Mouse (Mus musculus): Measurements from ENCODE around the gene Ly6g6e.

GRCm38 (mm10) chr17:35060737-35061297 lies 15.9 kb upstream of the Ly6g6e start:
- no peak for TF ChIP-seq CTCF (IDR thresholded peaks at IDR 0.05 in 2 of 3, conservative IDR thresholded peaks at IDR 0.05 in 1 of 3; ENCODE audit: control insufficient read depth in 1 of 3, insufficient read depth in 1 of 3, low read depth in 2 of 3, low read length in 3 of 3, poor library complexity in 1 of 3, severe bottlenecking in 1 of 3)
- no peak for TF ChIP-seq EP300 (IDR thresholded peaks at IDR 0.05; ENCODE audit: low read depth in 1 of 2, low read length in 2 of 2)
